Comparison of ENCODE assay signal across 28 mouse cellular contexts in the genomic region with DNA sequence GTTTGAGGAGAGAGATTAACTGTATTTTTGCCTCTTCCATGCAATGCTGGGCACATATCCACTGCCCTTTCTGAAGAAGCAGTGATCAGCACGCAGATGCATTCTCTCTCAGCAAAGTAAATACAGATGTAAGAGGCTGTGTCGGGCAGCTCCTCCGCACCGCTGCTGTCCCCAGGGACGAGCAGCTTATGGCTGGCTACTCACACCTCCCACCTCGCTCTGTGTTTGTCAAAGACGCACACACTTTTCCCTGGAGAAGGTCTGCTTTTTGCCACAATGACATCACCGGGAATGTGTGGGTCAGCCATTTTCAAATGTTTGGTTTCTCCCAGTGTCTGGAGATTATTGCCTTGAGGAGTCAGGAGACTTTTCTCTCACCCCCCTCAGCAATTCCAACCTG. TPM values are rescaled to one million over a fixed set of nuclear protein-coding genes. Genes with fewer than 3 reads are reported as not detected.
DNase-seq lines count a peak whose midpoint lies in the region; ATAC-seq lines count a peak whose summit lies in the region.
"Had no signal": no experiment of that assay in that cellular context is flagged by ENCODE, and none has a peak within 500 bp of the region (broad histone marks: within the 10 kb centered on the region; RNA-seq: fewer than 3 reads in every experiment).

No protein-coding gene starts in this region.

- 30% methylated on average over 8 of the region's 8 CpGs for WGBS in limb, embryonic 11.5 days
- 48% methylated on average over 8 of the region's 8 CpGs for WGBS in limb, embryonic 10.5 days
- WGBS in limb, embryonic 13.5 days = 15% methylated on average over 8 of the region's 8 CpGs

- H3K9me3 ChIP-seq in limb, embryonic 11.5 days (ENCODE audit: control insufficient read depth, low read length) = no peaks in the 10 kb centered on the region
- no peaks in the 10 kb centered on the region for H3K9me3 ChIP-seq in limb, embryonic 10.5 days (replicated peaks)
- H3K9me3 ChIP-seq in limb, embryonic 13.5 days = no peaks in the 10 kb centered on the region
- H3K9me3 ChIP-seq: forebrain, embryonic 10.5 days; heart, embryonic 12.5 days; hindbrain, embryonic 12.5 days; lung, embryonic 15.5 days; midbrain, embryonic 15.5 days had no signal

- H3K4me3 ChIP-seq in limb, embryonic 11.5 days (ENCODE audit: low read depth, low read length) = no peak overlapping the region
- no peak overlapping the region for H3K4me3 ChIP-seq in limb, embryonic 10.5 days
- no peak overlapping the region for H3K4me3 ChIP-seq in limb, embryonic 13.5 days
- H3K4me3 ChIP-seq: forebrain, embryonic 10.5 days; heart, embryonic 12.5 days; hindbrain, embryonic 12.5 days; left cerebral cortex, adult 2 months; lung, embryonic 15.5 days; midbrain, embryonic 15.5 days; myocyte had no signal

- ATAC-seq in limb, embryonic 11.5 days (ENCODE audit: insufficient number of reproducible peaks, low FRiP score, low TSS enrichment, low read depth) = no peak
- no peak for ATAC-seq in limb, embryonic 13.5 days (ENCODE audit: low FRiP score, low read depth)
- ATAC-seq: inflammation-experienced regulatory T-cells, adult 6 months; midbrain, embryonic 15.5 days had no signal

- H3K36me3 ChIP-seq in limb, embryonic 11.5 days (ENCODE audit: control insufficient read depth, insufficient read depth, low read length) = no peaks in the 10 kb centered on the region
- no peaks in the 10 kb centered on the region for H3K36me3 ChIP-seq in limb, embryonic 10.5 days
- no peaks in the 10 kb centered on the region for H3K36me3 ChIP-seq in limb, embryonic 13.5 days
- H3K36me3 ChIP-seq: forebrain, embryonic 10.5 days; heart, embryonic 12.5 days; hindbrain, embryonic 12.5 days; lung, embryonic 15.5 days; midbrain, embryonic 15.5 days had no signal

- peaks cover 6% of the 10 kb centered on the region for H3K4me1 ChIP-seq in limb, embryonic 11.5 days (ENCODE audit: control insufficient read depth, insufficient read depth, low read length)
- H3K4me1 ChIP-seq in limb, embryonic 10.5 days = peaks cover 14% of the 10 kb centered on the region
- H3K4me1 ChIP-seq in limb, embryonic 13.5 days = peaks cover 15% of the 10 kb centered on the region
- H3K4me1 ChIP-seq: lung, embryonic 15.5 days; midbrain, embryonic 15.5 days had no signal

- H3K27me3 ChIP-seq in limb, embryonic 11.5 days (ENCODE audit: control insufficient read depth, insufficient read depth, low read length) = no peaks in the 10 kb centered on the region
- no peaks in the 10 kb centered on the region for H3K27me3 ChIP-seq in limb, embryonic 10.5 days (ENCODE audit: low read depth, poor library complexity, severe bottlenecking)
- H3K27me3 ChIP-seq in limb, embryonic 13.5 days = no peaks in the 10 kb centered on the region

- no peak overlapping the region for H3K4me2 ChIP-seq in limb, embryonic 11.5 days (ENCODE audit: low read depth, severe bottlenecking)
- peak overlapping the region; percentile 38 for H3K4me2 ChIP-seq in limb, embryonic 13.5 days (replicated peaks)
- H3K4me2 ChIP-seq: heart, embryonic 12.5 days; hindbrain, embryonic 12.5 days; lung, embryonic 15.5 days; midbrain, embryonic 15.5 days had no signal

- peak; percentile 23 for DNase-seq in embryo, embryonic 10 days (ENCODE audit: low spot score)
- DNase-seq in embryo, embryonic 9.5 days (ENCODE audit: extremely low spot score) = no peak
- DNase-seq in limb, embryonic 11.5 days (ENCODE audit: low spot score) = peak; percentile 27
- no peak for DNase-seq in limb, embryonic 10.5 days (ENCODE audit: low spot score)
- DNase-seq in embryo, embryonic 11 days = peak; percentile 55
- DNase-seq in layer of hippocampus, adult 9-10 months (ENCODE audit: low spot score) = no peak
- no peak for DNase-seq in cerebellum, adult 9-11 months
- DNase-seq: adrenal gland, postnatal 25 days; cerebellum, adult 11-12 months; cerebellum, postnatal 25 days; heart, adult 11 months; heart, postnatal 14 days; kidney, postnatal 10 days; layer of hippocampus, adult 9-11 months; left cerebral cortex, postnatal 4 days; thymus, postnatal 14 days had no signal

- no peak overlapping the region for H3K27ac ChIP-seq in limb, embryonic 11.5 days (replicated peaks; ENCODE audit: low read depth, low read length)
- no peak overlapping the region for H3K27ac ChIP-seq in limb, embryonic 10.5 days
- H3K27ac ChIP-seq in limb, embryonic 13.5 days = no peak overlapping the region
- H3K27ac ChIP-seq: forebrain, embryonic 10.5 days; hindbrain, embryonic 12.5 days; left cerebral cortex, adult 2 months; liver, embryonic 14.5 days; lung, embryonic 15.5 days; macrophage; midbrain, embryonic 15.5 days had no signal

- no peak overlapping the region for H3K9ac ChIP-seq in limb, embryonic 11.5 days (ENCODE audit: low read length)
- H3K9ac ChIP-seq in limb, embryonic 13.5 days = no peak overlapping the region
- H3K9ac ChIP-seq: heart, embryonic 12.5 days; hindbrain, embryonic 12.5 days; liver, embryonic 14.5 days; lung, embryonic 15.5 days; midbrain, embryonic 15.5 days had no signal

RNA-seq across cellular contexts. Expression of a gene that starts 38.4 kb away (rescaled TPM):
- 0.10 TPM in 1 of 2 replicates, not detected in the other for polyA plus RNA-seq in limb, embryonic 11.5 days (2014; fragmentation: Nextera tagmentation; extraction: Ambion mirVana)
- polyA plus RNA-seq in limb, embryonic 10.5 days (2016; fragmentation: Nextera tagmentation; extraction: Ambion mirVana) = 0.15 TPM in 1 of 2 replicates, not detected in the other
- not detected in 2 replicates for polyA plus RNA-seq in limb, embryonic 13.5 days (2015; fragmentation: Nextera tagmentation; extraction: Ambion mirVana)
- polyA plus RNA-seq: heart, embryonic 12.5 days; hindbrain, embryonic 12.5 days; macrophage; testis, adult 2 months had no signal

RNA-seq across cellular contexts. Expression of a gene that starts 45.2 kb away (rescaled TPM):
- 368 and 378 TPM in 2 replicates for polyA plus RNA-seq in limb, embryonic 11.5 days (2014; fragmentation: Nextera tagmentation; extraction: Ambion mirVana)
- polyA plus RNA-seq in limb, embryonic 10.5 days (2016; fragmentation: Nextera tagmentation; extraction: Ambion mirVana) = 327 and 345 TPM in 2 replicates
- polyA plus RNA-seq in limb, embryonic 13.5 days (2015; fragmentation: Nextera tagmentation; extraction: Ambion mirVana) = 386 and 414 TPM in 2 replicates

Comparison
In these comparisons a context has a peak if more than half of its experiments do, and no peak if none do; other contexts are left out.
1. DNase-seq: peak in embryo, embryonic 10 days (single experiment), limb, embryonic 11.5 days (single experiment) and embryo, embryonic 11 days (single experiment); none in embryo, embryonic 9.5 days (single experiment), limb, embryonic 10.5 days (single experiment), layer of hippocampus, adult 9-10 months (single experiment) and cerebellum, adult 9-11 months (single experiment).